8 mouse cellular contexts compared by ENCODE assay signal in genomic region chr7:126693256-126693655, GRCm38 (mm10). TPM values are rescaled to one million over a fixed set of nuclear protein-coding genes. Genes with fewer than 3 reads are reported as not detected.
A peak's percentile ranks its signal among the peaks of the same experiment; 100 is the strongest.
DNase-seq lines count a peak whose midpoint lies in the region.

No protein-coding gene starts in this region.

- peak; percentile 94 for DNase-seq in 416B (ENCODE audit: low read depth)
- peak; percentile 90 for DNase-seq in MN1 (ENCODE audit: low spot score)
- peak; percentile 76 for DNase-seq in cerebellum, adult 9-11 months
- DNase-seq in gastrocnemius, adult 8-10 months (ENCODE audit: low spot score in 2 of 2), result peak; percentile 73 to 74
- DNase-seq in layer of hippocampus, adult 11-12 months (ENCODE audit: low spot score), result peak; percentile 91
- peak; percentile 94 for DNase-seq in lung, postnatal 10 days
- DNase-seq in retina, embryonic 14.5 days (ENCODE audit: low spot score), result peak; percentile 89
- DNase-seq in thymus, postnatal 4 days, result peak; percentile 94

RNA-seq across cellular contexts. Expression of gene Bola2, which starts 1.9 kb away (rescaled TPM):
- 10 to 100 TPM; 31.9 to 44.1 (median 39.4) TPM for total RNA-seq in gastrocnemius, adult 8-10 months (2022)

RNA-seq across cellular contexts. Expression of gene Slx1b, which starts 2.3 kb away (rescaled TPM):
- 1 to 10 TPM; 2.3 to 2.8 (median 2.6) TPM for total RNA-seq in gastrocnemius, adult 8-10 months (2022)

RNA-seq across cellular contexts. Expression of gene Coro1a, which starts 14.3 kb away (rescaled TPM):
- 1 to 10 TPM; 1.3 to 5.9 (median 3.1) TPM for total RNA-seq in gastrocnemius, adult 8-10 months (2022)

RNA-seq across cellular contexts. Expression of gene Sult1a1, which starts 17.0 kb away (rescaled TPM):
- 10 to 100 TPM in 2 of 4 experiments, 1 to 10 TPM in 2; 5.9 to 17.4 (median 10.6) TPM for total RNA-seq in gastrocnemius, adult 8-10 months (2022)

RNA-seq across cellular contexts. Expression of gene Sgf29, which starts 44.1 kb away (rescaled TPM):
- total RNA-seq in gastrocnemius, adult 8-10 months (2022), result 10 to 100 TPM; 26.7 to 43.5 (median 34.7) TPM

Comparison
In these comparisons a context has a peak if more than half of its experiments do, and no peak if none do; other contexts are left out.
1. Peak in every context shown above with its lines: DNase-seq.